Mouse (Mus musculus) liver, postnatal 0 days (tissue): Measurements from ENCODE around the gene Scly. TPM values are rescaled to one million over a fixed set of nuclear protein-coding genes. Genes with fewer than 3 reads are reported as not detected.

Source experiments
- ATAC-seq: fragments of 200-750 bp; cut with Nextera tagmentation; 2 replicates; pipeline ENCODE4 v1.8.0; 2017; ENCODE audit warnings: mild to moderate bottlenecking, moderate library complexity
- DNase-seq: peaks from one replicate; pipeline ENCODE4 v3.0.0-alpha.2; 2016
- H3K27ac ChIP-seq: fragments of 300-500 bp; sonication (generic); 2 replicates; pipeline ENCODE4 v1.5.1; 2014; ENCODE audit warnings: antibody characterized with exemption, moderate library complexity, mild to moderate bottlenecking, low read depth
- H3K27me3 ChIP-seq: fragments of 300-500 bp; sonication (generic); 2 replicates; pipeline ENCODE4 v1.6.1; 2014; ENCODE audit warnings: low read length, control low read depth, mixed read lengths; ENCODE audit not compliant: insufficient read depth
- H3K36me3 ChIP-seq: fragments of 300-500 bp; sonication (generic); replicated peaks from 2 replicates; pipeline ENCODE4 v1.6.1; 2014; ENCODE audit warnings: mild to moderate bottlenecking, control low read depth, low read length, moderate library complexity, mixed read lengths; ENCODE audit not compliant: insufficient read depth
- H3K4me1 ChIP-seq: fragments of 300-500 bp; sonication (generic); 2 replicates; pipeline ENCODE4 v1.6.1; 2014; ENCODE audit warnings: antibody characterized with exemption, mild to moderate bottlenecking, control low read depth; ENCODE audit not compliant: insufficient read depth
- H3K4me2 ChIP-seq: fragments of 300-500 bp; sonication (generic); 2 replicates; pipeline ENCODE4 v1.6.1; 2014; ENCODE audit warnings: low read depth, mild to moderate bottlenecking, low read length, moderate library complexity, mixed read lengths
- H3K4me3 ChIP-seq: fragments of 300-500 bp; sonication (generic); 2 replicates; pipeline ENCODE4 v1.5.1; 2014; ENCODE audit warnings: low read depth, low read length
- H3K9ac ChIP-seq: fragments of 300-500 bp; sonication (generic); replicated peaks from 2 replicates; pipeline ENCODE4 v1.6.1; 2014; ENCODE audit warnings: mild to moderate bottlenecking, moderate library complexity
- H3K9me3 ChIP-seq: fragments of 300-500 bp; sonication (generic); 2 replicates; pipeline ENCODE4 v1.6.1; 2016; ENCODE audit warnings: mild to moderate bottlenecking, control low read depth, low read length, mixed read lengths
- CTCF ChIP-seq: sonication (generic); IDR thresholded peaks from 2 replicates; pipeline ENCODE4 v1.5.1; 2016; ENCODE audit warnings: antibody characterized with exemption, low read depth
- EP300 ChIP-seq: IDR thresholded peaks from 2 replicates; pipeline ENCODE4 v1.6.1; 2016; ENCODE audit warnings: antibody characterized with exemption, low read depth, mild to moderate bottlenecking
- WGBS: fragments of 180-500 bp; shearing (Covaris S2); extraction: QIAGEN DNeasy Blood & Tissue Kit; methylation state at CpG from one replicate; pipeline ENCODE4 v1.1.7; 2014; ENCODE audit not compliant: insufficient replicate concordance; 5-methylcytosine and 5-hydroxymethylcytosine counted together
- polyA plus RNA-seq: library from polyadenylated mRNA; unstranded; fragments of >200 nt; fragmentation: Nextera tagmentation; extraction: Ambion mirVana; gene quantifications from 2 replicates; pipeline ENCODE4 v1.2.1, GENCODE M21; 2015

The Scly gene
- polyA plus RNA-seq, 1 experiment from 2014 or later, result 26.5 TPM

DNA sequence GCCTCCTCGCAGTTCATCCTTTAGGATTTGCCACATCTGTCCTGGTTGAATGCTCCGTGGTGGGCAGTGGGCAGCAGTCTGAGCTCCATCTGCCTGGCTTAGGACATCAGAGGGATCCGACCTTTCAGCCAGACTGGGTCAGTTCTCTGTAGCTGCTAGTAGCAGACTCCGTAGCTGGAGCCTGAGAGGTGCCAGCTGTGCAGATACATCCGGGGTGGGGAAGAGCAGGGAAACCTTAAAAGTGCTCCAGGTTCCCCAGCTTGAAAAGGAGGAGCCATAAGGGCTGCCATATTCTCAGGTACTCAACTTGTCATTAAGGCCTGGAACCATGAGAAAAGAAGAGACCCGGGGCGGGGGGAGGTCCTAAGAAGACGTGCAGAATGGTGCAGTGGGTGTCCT is 67.7 kb downstream of the Scly start:
- ATAC-seq (no peak), DNase-seq (no peak)
- Histone ChIP-seq H3K4me3 (peak overlapping the region; percentile 77), H3K27ac (no peak overlapping the region), H3K9me3 (peaks cover 4% of the 10 kb centered on the region), H3K36me3 (peaks cover 5% of the 10 kb centered on the region; the same call in 1 of the 2 replicates), H3K27me3 (0 out of 2 replicates have a peak, but pooled peaks cover 3% of the 10 kb centered on the region), H3K4me1 (peaks cover 15% of the 10 kb centered on the region), H3K4me2 (peak overlapping the region; percentile 99), H3K9ac (peak overlapping the region; percentile 86)
- no peak for TF ChIP-seq CTCF
- TF ChIP-seq EP300, result no peak
- WGBS, result 36% methylated on average over 8 of the region's 8 CpGs

DNA sequence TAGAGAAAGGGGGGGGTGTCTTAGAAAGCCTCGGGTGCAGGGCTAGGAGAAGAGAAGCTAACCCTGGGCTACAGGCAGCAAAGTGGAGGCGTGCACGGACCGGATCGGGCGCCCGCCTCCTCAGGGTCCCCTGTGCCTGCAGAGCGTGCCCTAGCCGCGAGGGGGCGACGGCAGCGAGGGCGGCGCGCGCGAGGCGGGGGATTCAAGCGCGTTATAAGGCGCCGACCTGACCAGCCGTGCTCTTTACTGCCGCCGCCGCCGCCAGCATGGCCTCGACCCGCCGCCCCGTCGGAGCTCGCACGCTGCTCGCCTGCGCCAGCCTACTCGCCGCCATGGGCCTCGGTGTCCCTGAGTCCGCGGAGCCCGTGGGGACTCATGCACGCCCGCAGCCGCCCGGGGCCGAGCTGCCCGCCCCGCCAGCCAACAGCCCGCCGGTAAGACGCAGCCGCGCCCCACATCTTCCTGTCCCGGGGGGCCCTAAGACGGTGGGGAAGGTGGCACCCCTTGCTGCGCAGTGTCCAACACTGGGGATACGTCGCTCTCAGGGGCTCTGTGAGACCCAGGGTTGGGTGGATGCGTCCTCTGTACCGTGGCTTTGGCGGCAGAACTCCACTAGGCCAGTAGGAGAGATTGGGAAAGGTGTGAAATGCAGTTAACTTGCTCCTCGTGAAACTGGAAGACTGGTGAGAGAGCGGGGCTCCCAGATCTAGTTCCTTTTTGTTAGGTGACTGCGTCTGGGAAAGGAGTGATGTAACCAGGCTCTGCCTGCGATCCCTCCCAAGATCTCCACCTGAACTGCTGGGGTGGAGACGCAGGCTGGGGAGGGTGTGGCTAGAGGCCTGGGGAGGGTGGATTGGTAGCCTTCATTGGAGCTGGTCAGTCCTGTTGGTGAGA is 68.3 kb downstream of the Scly start, which contains the start of gene Erfe:
Gene Erfe, plus strand, starts transcription at position 216 of the 894 bp plus-strand sequence.
- peak within 1 kb of the TSS; percentile 77 for H3K4me3 ChIP-seq
- DNase-seq (peak; percentile 87), ATAC-seq (peak; percentile 82)
- peak within 1 kb of the TSS; percentile 86 for H3K9ac ChIP-seq
- H3K9me3 ChIP-seq, result peaks cover 4% of the 10 kb centered on the region
- TF ChIP-seq EP300 (no peak), CTCF (peak; percentile 93)
- peaks cover 11% of the 10 kb centered on the region; the same call in 1 of the 2 replicates for H3K36me3 ChIP-seq
- H3K4me2 ChIP-seq, result peak within 1 kb of the TSS; percentile 99
- peak within 1 kb of the TSS; percentile 69; the same call in 1 of the 2 replicates for H3K27ac ChIP-seq
- H3K27me3 ChIP-seq, result 0 out of 2 replicates have a peak, but pooled peaks cover 3% of the 10 kb centered on the region
- under 1% methylated on average over 57 of the region's 68 CpGs for WGBS
- peaks cover 15% of the 10 kb centered on the region for H3K4me1 ChIP-seq

DNA sequence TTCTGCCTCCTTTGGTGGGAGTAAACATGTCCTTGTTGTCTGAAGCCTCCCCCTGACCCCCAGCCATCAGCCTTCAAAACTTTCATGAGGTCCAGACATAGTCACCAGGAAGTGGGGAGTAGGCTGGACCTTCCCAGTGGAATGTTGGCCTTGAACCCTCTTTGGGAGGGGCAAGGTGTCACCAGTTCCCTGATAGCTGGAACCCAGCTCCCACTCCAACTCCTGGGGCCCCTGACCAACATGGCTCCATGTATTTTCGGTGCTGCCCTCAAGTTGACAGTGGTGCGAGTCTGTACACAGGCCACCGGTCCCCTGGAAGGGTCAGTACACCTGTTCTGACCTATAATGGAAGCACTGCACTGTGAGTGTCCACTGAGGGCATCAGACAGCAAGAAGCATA is 69.2 kb downstream of the Scly start:
- ATAC-seq (no peak), DNase-seq (no peak)
- Histone ChIP-seq H3K27me3 (0 out of 2 replicates have a peak, but pooled peaks cover 3% of the 10 kb centered on the region), H3K9ac (peak overlapping the region; percentile 86), H3K9me3 (peaks cover 4% of the 10 kb centered on the region), H3K36me3 (peaks cover 20% of the 10 kb centered on the region), H3K4me2 (peak overlapping the region; percentile 99), H3K4me1 (peaks cover 15% of the 10 kb centered on the region), H3K4me3 (peak overlapping the region; percentile 77), H3K27ac (no peak overlapping the region; the same call in 1 of the 2 replicates)
- WGBS, result 90% methylated on average over 3 of the region's 3 CpGs
- TF ChIP-seq CTCF, result no peak
- no peak for TF ChIP-seq EP300

DNA sequence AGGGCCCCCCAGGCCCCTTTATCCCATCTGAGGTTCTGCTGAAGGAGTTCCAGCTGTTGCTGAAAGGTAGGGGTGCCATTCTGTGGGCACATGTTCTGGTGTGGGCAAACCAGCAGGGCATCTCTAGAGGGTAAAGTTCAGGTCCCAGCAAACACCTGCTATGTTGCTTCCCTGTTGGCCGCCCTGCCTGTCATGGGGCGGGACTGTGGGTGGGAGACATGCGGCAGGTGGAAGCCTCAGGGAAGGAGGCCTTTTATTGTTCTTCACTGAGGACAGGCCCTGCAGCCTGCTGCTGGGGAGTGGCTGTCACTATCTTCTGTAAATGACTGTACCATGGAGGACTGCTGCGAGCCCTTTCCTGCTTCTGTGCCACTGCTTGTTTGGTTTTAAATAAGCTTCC is 71.3 kb downstream of the Scly start:
- Histone ChIP-seq H3K27me3 (0 out of 2 replicates have a peak, but pooled peaks cover 3% of the 10 kb centered on the region), H3K4me1 (peaks cover 28% of the 10 kb centered on the region), H3K4me2 (no peak overlapping the region), H3K9me3 (no peaks in the 10 kb centered on the region), H3K4me3 (no peak overlapping the region), H3K9ac (no peak overlapping the region), H3K36me3 (peaks cover 41% of the 10 kb centered on the region), H3K27ac (no peak overlapping the region)
- TF ChIP-seq CTCF, result no peak
- TF ChIP-seq EP300, result no peak
- ATAC-seq (no peak), DNase-seq (no peak)
- WGBS, result 78% methylated on average over 4 of the region's 4 CpGs

DNA sequence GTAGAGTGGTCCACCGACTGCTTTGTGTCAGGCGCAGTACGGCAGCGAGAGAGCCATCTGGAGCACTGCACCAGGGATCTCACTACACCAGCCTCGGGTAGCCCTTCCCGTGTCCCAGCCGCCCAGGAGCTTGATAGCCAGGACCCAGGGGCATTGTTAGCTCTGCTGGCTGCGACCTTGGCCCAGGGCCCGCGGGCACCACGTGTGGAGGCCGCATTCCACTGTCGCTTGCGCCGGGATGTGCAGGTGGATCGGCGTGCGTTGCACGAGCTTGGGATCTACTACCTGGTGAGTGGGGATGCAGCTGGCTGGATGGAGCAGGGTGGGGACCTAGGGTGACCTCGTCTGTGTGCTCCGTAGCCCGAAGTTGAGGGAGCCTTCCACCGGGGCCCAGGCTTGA is 71.9 kb downstream of the Scly start:
- no peak overlapping the region for H3K4me2 ChIP-seq
- H3K4me3 ChIP-seq, result no peak overlapping the region
- peaks cover 47% of the 10 kb centered on the region for H3K36me3 ChIP-seq
- no peak overlapping the region for H3K9ac ChIP-seq
- DNase-seq (no peak), ATAC-seq (no peak)
- TF ChIP-seq EP300, result no peak
- TF ChIP-seq CTCF, result no peak
- H3K27ac ChIP-seq, result no peak overlapping the region
- peaks cover 28% of the 10 kb centered on the region for H3K4me1 ChIP-seq
- 86% methylated on average over 23 of the region's 23 CpGs for WGBS
- 0 out of 2 replicates have a peak, but pooled peaks cover 2% of the 10 kb centered on the region for H3K27me3 ChIP-seq
- H3K9me3 ChIP-seq, result no peaks in the 10 kb centered on the region

Other genes with a start within 250 kb of the Scly start
- 0.32 and 0.87 TPM in 2 replicates for gene Rbm44, start 153.2 kb upstream of the Scly start, polyA plus RNA-seq
- gene Ramp1, start 118.5 kb upstream of the Scly start, polyA plus RNA-seq, result 9.6 and 10.6 TPM in 2 replicates
- 49.1 and 53.0 TPM in 2 replicates for gene Ube2f, start 48.0 kb upstream of the Scly start, polyA plus RNA-seq
- gene Espnl, start 23.7 kb downstream of the Scly start, polyA plus RNA-seq, result 0.04 TPM in 1 of 2 replicates, not detected in the other
- 0.06 and 0.12 TPM in 2 replicates for gene Klhl30, start 52.7 kb downstream of the Scly start, polyA plus RNA-seq
- gene Erfe, start 68.1 kb downstream of the Scly start, polyA plus RNA-seq, result 0.95 and 1.3 TPM in 2 replicates
- 40.3 and 42.8 TPM in 2 replicates for gene Ilkap, start 100.5 kb downstream of the Scly start, polyA plus RNA-seq
- 33.1 and 35.0 TPM in 2 replicates for gene Hes6, start 115.7 kb downstream of the Scly start, polyA plus RNA-seq
- 2.4 and 2.5 TPM in 2 replicates for gene Per2, start 161.0 kb downstream of the Scly start, polyA plus RNA-seq
- gene Traf3ip1, start 196.3 kb downstream of the Scly start, polyA plus RNA-seq, result 2.2 and 2.5 TPM in 2 replicates
- 4.6 and 4.8 TPM in 2 replicates for gene Asb1, start 242.2 kb downstream of the Scly start, polyA plus RNA-seq